Mouse (Mus musculus): ENCODE results near the gene Myo1d.

DNA sequence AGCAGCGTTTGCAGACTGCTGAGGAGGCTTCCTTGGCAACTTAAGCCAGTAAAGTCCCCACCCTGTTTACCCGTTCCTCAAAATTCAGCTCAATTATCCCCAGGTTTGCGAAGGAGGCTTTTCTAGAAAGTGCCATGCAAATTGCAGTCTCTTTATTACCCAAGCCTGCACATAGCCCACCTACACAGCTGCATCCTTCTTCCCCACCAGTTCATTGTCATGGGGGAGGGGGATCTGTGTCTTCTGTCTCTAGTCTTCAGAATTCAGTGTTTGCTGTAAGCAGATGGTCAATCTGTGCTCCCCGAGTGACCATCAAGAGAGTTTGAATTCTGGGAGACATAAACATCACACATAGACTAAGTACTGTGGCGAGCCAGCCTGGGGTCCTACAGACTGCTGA, 31.3 kb upstream of the Myo1d start:
- TF ChIP-seq CTCF (IDR thresholded peaks at IDR 0.05) (no peak), EP300 (IDR thresholded peaks at IDR 0.05) (no peak)
